Mouse (Mus musculus) embryonic fibroblast, embryonic 13.5 days (primary cell): ENCODE measurements around the gene Rgsl1.

Experiments
- CTCF ChIP-seq: IDR thresholded peaks from 2 replicates; pipeline ENCODE4 v1.5.1; 2011; ENCODE audit warnings: mild to moderate bottlenecking, control low read depth, low read length, moderate library complexity, borderline replicate concordance; ENCODE audit not compliant: insufficient read depth
- POLR2A ChIP-seq: IDR thresholded peaks from 2 replicates; pipeline ENCODE4 v1.6.1; 2011; ENCODE audit warnings: low read depth, mild to moderate bottlenecking, control low read depth, low read length, moderate library complexity

- TF ChIP-seq CTCF (no peak), POLR2A (no peak)
Observed at GRCm38 (mm10) chr1:153736096-153736495, 107.8 kb downstream of the Rgsl1 start.
